Mouse (Mus musculus): ENCODE results near the gene 9430038I01Rik.

The 9430038I01Rik gene

GRCm38 (mm10) chr7:137366736-137367135 is 43.8 kb downstream of the 9430038I01Rik start:
- in situ Hi-C loops (cut with MboI; ENCODE audit: low sequenced_read_pairs) = no loop called here

GRCm38 (mm10) chr7:137365056-137365455 is 45.5 kb downstream of the 9430038I01Rik start:
- in situ Hi-C loops (cut with MboI; ENCODE audit: low sequenced_read_pairs) = no loop called here

- in situ Hi-C loops (cut with MboI; ENCODE audit: low sequenced_read_pairs) = no loop called here
These were observed 46.0 kb downstream of the 9430038I01Rik start for GRCm38 (mm10) chr7:137364571-137364970.

- in situ Hi-C loops (cut with MboI; ENCODE audit: low sequenced_read_pairs) = no loop called here
These were observed 63.7 kb downstream of the 9430038I01Rik start for GRCm38 (mm10) chr7:137346860-137347259.

GRCm38 (mm10) chr7:137346068-137346467 is 64.5 kb downstream of the 9430038I01Rik start:
- in situ Hi-C loops (cut with MboI; ENCODE audit: low sequenced_read_pairs) = no loop called here

- in situ Hi-C loops (cut with MboI; ENCODE audit: low sequenced_read_pairs) = no loop called here
These were observed 76.6 kb downstream of the 9430038I01Rik start for GRCm38 (mm10) chr7:137333951-137334350.

Measured in CH12F3 (cell line).